ENCODE assay signal across 13 mouse cellular contexts in genomic region chr17:75323229-75323628, GRCm38 (mm10).
"Had no signal": no experiment of that assay in that cellular context is flagged by ENCODE, and none has a peak within 500 bp of the region (broad histone marks: within the 10 kb centered on the region; RNA-seq: fewer than 3 reads in every experiment).

No protein-coding gene starts in this region.

- H3K36me3 ChIP-seq: lung, embryonic 15.5 days; midbrain, embryonic 10.5 days; neural tube, embryonic 15.5 days had no signal

- H3K27ac ChIP-seq: layer of hippocampus, adult 2 months; left cerebral cortex, adult 2 months; lung, embryonic 15.5 days; midbrain, embryonic 10.5 days; neural tube, embryonic 15.5 days; stomach, postnatal 0 days had no signal

- H3K27me3 ChIP-seq: lung, embryonic 15.5 days; neural tube, embryonic 15.5 days had no signal

- H3K9ac ChIP-seq: lung, embryonic 15.5 days; neural tube, embryonic 15.5 days had no signal

- H3K4me1 ChIP-seq: lung, embryonic 15.5 days; midbrain, embryonic 10.5 days; neural tube, embryonic 15.5 days had no signal

- DNase-seq: kidney, adult 18-20 months; kidney, postnatal 10 days; kidney, postnatal 4 days; midbrain, embryonic 14.5 days; thymus, postnatal 4 days had no signal

- H3K9me3 ChIP-seq: lung, embryonic 15.5 days; midbrain, embryonic 10.5 days; neural tube, embryonic 15.5 days had no signal

- H3K4me2 ChIP-seq: liver, embryonic 11.5 days; lung, embryonic 15.5 days; neural tube, embryonic 15.5 days had no signal

- H3K4me3 ChIP-seq: layer of hippocampus, adult 2 months; left cerebral cortex, adult 2 months; lung, embryonic 15.5 days; midbrain, embryonic 10.5 days; myocyte; neural tube, embryonic 15.5 days had no signal
